Mouse (Mus musculus) testis, adult 2 months (tissue): ENCODE measurements at regions not wholly inside any gene's neighbourhood (a gene's known extent, or its start where the extent isn't known, plus 50 kb on each side); places are given as distances from the start of the nearest gene placed in this dataset.

Experiments
- CTCF ChIP-seq: fragments of 200-500 bp; IDR thresholded peaks from 2 replicates; pipeline ENCODE4 v1.5.1; 2012; ENCODE audit warnings: low read depth, mild to moderate bottlenecking, inconsistent platforms, low read length, moderate library complexity; ENCODE audit not compliant: control insufficient read depth, insufficient read depth, insufficient replicate concordance
- POLR2A ChIP-seq: fragments of 200-500 bp; IDR thresholded peaks from 2 replicates; pipeline ENCODE4 v1.6.1; 2012; ENCODE audit warnings: low read depth, mild to moderate bottlenecking, inconsistent platforms, low read length, moderate library complexity; ENCODE audit not compliant: control insufficient read depth

- no peak for TF ChIP-seq CTCF
- TF ChIP-seq POLR2A: no peak
Measured at GRCm38 (mm10) chr13:28740158-28740670, 213.3 kb downstream of the Sox4 start.
